Mouse (Mus musculus): ENCODE data around the gene Dnhd1.

The Dnhd1 gene

DNA sequence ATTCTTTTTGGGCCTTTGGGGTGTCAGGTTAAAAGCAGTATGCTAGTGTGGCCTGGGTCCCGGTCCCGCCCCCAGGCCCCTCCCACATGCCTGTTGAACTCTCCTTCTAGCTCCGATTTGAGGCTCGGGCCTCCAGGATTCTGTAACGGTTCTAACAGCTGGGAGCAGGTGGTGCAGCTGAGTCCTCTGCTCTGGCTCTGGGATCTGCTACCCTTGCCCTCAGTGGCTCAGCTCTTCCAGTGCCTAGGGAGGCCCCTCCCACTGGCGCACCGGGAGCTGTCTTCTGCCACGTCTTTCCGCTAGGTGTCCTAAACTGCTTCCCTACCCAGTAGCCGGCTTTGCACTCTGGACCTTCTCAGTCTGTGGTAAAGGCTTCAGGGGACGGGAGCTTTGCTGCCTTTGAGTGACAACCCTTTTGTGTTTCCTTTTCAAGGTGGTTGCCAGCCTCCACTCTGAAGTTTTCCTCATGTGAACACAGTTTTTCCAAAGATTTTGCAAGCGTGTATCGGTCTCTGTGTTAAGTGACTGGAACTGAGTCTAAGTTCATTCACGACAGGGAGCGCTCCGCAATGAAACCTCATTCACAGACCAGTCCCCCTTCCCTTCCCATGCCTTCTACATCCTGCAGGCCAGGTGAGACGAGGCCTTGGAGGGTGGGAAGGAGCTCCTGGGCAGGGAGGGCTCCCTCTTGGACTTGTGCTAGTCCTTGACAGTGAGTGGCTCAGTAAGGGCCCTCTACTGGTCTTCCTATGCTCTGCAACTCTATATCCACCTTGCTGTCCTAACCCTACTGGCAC is at the start of gene Dnhd1:
Dnhd1 (plus strand) TSS at position 189 of the 797 bp plus-strand sequence.
- DNase-seq, result peak; percentile 63 to 72

DNA sequence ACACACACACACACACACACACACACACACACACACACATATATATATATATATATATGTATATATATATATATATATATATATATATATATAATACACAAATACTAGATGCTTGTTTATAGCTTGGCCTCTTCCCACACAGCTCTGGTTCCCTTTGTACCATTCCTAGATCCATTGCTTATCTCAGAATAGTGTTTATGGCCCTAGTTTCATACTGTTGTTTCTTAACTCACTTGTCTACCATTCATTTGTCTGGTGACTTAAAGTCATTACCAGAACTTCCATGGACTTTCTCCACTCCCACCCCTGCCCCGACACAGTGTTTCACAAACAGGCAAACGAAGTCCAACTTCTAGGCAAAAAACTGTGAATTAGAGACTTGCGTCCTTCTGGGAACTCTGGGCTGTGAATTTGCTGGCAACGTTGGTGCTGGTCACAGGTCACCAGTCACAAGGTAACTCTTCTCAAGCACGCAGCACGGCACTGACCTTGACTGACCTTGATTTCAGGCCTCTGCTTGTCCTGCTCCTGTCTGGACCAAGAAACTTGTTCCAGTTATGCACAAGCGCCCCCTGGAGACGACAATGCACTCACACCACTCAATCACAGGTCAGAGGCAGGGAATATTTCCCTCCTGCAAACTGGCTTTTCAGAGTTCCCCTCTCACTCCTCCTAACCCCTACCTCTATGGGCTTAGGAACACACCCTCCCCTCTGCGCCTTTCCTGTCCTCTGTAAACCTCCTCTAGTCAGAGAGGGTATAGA is 47.6 kb upstream of the Dnhd1 start:
- DNase-seq, result peak; percentile 84 to 90

DNA sequence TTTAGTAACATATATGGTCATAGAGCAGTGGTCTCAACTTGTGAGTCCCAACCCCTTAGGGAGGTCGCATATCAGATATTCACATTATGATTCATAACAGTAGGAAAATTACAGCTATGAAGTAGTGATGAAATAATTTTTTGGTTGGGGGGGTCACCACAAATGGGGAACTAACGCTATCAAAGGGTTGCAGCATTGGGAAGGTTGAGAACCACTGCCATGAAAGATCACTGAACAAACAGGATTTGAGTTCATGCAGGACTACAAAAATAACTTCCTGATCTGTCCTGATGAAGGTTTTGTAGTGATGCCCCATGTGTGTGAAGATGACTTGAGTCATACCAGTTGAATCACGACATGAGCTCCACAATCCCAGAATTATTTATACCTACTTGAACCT is 42.2 kb upstream of the Dnhd1 start:
- no peak for DNase-seq

DNA sequence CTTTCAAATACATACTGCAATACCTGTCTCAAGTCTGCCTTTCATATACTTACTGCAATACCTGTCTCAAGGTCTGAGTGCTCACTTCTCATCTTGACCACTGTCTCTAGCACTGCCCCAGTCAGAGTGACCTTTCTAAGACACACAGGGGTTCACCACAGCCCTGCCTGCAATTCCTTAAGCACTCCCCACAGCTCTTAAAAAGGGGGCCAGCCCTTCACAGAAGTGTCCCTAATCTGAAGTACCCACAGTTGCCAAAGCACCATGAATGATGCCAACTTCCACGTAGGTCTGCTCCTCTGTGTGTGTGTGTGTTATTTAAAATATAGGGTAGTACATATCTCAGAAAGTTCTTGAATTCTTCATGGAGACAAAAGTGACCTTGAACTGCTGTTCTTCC is 38.9 kb upstream of the Dnhd1 start:
- no peak for DNase-seq

DNA sequence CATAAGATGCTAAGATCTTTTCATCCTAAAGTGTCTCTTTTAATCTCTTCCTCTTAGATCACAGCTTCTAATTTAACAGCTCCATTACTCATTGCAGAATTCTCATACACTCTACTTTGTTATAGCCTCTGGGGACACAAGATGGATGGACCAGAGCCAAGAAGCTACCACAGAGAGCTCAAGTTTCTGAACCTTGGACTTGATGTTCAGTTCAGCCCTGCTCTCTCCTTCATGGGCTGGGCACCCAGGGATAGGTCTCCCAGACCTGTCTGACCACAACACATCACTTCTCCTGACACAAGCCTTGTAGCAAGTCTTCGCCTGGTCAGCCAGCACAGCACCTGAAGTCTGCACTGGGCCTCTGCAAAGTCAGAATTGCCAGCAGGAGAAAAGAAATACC is 36.2 kb upstream of the Dnhd1 start:
- peak in 1 of 2 experiments; percentile 9 for DNase-seq

DNA sequence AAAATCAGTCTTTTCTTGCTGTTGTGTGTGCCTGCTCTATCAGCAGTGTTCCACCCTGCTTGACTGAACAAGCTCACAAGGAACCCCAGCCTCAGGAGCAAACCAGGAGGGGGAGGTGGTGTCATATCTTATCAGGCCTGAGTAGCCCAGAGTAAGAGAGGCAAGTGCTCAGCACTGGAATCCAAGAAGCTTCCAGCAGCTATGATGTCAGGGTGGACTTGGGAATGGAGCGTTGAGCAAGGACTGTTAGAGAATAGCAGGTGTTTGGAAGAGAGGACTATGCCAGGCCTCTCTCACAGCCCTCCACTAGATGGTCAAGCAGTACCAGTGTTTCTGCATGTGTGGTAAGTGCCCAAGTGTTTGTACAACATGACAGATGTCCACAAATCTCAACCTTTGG is 34.9 kb upstream of the Dnhd1 start:
- no peak for DNase-seq

DNA sequence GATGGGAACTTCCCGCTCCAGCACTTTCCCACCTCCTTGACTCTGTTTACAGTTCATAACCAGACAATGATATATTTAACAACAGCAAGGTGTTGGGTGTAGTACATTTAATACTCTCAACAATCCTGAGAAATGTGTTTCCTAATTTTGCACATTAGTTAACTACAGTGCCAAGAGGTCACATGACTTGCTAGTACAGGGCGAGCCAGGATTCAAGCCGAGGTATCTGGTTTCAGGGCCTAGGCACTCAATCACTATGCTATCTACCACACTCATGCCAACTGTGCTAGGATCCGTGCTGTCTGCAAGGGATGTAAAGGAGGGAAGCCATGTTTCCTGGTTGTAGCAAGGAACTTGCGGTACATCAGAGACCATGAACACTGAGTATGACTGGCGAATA is 34.1 kb upstream of the Dnhd1 start:
- DNase-seq, result no peak

DNA sequence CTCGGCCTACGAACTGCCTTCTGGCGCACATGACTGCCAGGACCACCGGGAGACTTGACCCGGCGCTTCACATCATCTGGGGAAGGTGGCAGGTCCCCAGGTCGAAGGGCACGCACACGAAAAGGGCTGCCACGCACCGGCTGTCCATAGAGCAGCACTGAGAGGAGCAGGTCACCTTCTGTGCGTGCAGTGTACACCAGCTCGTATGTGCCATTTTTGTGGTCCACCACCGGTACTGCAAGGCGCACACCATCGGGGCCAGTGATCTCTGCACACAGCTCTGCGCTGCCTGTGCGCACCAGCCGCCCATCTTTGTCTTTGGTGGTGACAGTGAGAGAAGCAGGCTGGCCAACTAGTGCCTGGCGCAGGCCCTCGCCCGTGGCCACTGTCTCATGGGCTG is 32.8 kb upstream of the Dnhd1 start:
- DNase-seq, result no peak

DNA sequence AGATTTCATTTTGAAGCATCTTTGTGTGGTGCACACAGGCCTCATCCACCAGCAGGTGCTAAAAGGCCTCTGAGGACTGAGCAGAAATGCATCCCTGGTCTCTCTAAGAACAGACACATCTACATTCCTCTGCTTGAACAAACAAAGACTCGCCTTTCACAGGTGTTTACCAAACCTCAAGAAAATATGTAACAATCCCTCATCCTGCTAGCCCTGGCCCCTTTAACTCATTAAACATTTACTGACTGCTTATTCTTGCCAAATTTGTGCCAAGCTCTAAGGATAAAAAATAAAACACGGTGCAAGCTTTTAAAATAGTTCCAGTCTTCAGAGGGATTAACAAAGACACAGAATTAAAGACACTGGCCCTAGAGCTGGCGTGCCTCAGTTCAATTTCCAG is 30.9 kb upstream of the Dnhd1 start:
- no peak for DNase-seq

DNA sequence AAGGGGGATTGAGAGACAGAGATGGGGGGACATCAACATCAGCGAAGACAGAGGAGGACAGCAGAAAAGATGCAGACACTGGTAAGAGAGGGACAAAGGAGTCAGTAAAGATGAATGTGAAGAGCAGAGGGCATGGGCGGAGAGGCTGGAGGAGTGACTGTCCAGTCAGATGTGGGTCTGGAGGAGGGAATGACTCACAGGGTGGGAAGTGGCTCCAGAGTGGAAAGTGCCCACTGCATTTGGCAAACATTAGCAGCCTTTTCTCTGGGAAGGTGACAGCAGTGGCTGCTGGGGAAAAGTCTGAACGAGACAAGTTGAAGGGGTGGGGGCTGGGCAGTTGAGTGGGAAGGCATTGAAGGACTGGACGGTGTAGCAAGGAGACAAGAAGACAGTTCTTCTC is 29.6 kb upstream of the Dnhd1 start:
- no peak for DNase-seq

DNA sequence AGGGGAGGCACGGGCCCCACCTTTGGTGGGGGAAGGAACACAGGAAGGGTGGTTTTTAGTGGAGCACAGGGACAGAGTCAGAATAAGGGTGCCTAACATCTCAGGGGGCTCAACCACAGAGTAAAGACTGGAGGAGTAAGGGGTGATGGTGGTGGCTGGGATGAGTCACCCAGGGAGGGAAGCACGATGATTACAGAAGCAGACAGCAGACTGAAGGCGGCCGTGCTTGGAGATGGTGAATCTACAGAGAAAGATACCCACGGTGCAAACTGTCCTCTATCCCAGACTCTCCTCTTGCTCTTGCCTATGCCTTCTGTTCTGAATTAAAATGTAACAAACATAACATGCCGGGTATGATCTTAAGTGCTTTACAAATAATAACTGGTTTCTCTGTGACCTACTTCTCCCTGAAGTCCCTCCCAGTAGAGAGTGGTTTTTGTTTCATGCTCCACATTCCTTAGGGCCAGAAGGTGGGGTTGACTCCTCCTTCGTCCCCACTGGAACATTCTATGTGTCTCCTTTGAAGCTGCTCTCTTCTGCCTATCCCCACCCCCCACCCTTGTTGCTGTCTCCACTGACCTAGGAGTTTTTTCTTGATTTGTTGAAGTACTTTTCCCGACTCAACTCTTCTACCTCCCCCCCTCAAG is 28.9 kb upstream of the Dnhd1 start:
- no peak for DNase-seq

DNA sequence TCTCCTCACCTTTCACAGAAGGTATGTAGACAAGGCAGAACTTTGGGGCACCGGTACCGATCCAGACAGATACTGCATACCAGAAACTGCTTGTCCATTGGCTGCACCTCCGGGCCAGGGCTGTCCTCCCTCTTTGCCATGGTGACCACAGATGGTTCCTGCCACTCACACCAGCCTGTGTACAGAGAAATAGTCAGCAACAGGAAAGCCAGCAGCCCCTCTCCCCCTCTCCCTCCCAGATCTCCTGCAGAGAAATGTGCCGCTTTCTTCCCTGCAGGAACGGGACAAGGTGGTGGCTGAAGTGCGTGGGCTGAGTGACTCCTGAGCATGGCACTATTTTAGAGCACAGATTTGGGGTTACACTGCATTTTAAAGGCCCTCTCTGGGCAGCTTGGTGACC is 25.2 kb upstream of the Dnhd1 start:
- DNase-seq, result peak; percentile 64 to 74

DNA sequence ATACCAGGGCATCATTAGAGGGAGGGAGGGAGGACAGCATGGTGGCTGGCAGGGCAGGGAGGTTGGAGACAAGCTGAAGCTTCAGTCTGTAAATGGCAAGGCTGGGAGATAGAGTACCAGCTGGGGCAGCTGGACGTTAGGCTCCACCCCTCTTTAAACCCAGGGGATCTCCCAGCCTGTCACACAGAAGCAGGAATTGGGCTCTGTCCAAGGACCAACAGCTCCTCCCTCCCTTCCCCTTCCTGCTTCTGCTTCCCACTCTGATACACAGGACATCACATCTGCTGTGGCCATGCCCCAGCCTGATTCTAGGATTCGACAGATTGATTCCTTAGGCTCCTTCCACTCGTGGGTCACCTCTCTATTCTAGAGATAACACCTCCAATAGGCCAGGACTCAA is 22.0 kb upstream of the Dnhd1 start:
- DNase-seq, result peak; percentile 53 to 70

DNA sequence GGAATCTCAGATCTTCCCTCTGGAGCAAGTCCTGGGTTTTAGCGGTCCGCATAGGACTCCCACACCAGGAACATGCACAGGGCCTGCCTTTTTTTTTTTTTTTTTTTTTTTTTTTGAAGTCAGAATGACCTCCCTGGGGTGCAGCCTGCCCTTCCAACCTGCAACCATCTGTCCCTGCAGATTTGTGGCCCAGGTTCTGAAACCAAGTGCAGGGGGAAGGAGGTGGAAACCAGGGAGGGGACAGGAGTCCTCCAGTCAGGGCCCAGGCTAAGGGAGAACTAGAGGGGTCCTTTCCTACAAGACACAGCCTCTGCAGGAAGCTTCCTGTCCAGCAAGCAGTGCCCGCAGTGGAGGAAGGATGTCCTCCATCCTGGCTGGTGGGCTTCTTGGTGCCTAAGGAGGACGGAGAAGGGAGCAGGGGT is 18.1 kb upstream of the Dnhd1 start:
- peak; percentile 79 to 81 for DNase-seq

DNA sequence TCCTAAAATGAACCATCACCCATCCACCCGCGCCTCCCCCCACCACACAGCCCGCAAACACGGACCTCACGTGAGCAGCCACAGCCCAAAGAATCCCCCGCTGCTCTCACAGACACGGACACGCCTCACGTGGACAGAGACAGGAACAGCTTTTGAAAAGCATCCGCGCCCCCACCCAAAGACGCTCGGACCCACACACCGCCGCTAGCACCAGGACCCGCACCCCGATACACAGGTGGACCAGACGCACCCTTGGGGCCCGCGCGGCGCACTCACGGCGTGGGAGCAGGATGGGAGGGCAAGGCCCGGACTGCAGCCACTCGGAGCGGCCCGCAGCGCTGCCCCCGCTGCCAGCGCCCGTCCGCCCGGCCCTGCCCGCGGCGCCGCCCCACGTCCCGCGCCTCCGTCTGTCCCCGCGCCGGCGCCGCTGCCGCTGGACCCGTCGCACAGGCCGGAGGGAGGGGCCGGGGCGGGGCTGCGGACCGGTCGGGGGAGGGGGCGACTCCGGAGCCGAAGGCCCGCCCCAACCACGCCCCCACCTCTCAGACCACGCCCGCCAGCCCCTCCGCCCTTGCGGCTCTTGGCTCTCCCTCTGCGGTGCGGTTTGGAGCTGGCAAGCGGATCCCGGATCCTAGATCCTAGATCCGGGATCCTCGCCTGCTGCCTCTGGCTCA is 17.4 kb upstream of the Dnhd1 start, which contains the start of gene Trim3:
Trim3 (minus strand) TSS at position 445 of the 674 bp plus-strand sequence.
- DNase-seq, result peak; percentile 96 to 97

DNA sequence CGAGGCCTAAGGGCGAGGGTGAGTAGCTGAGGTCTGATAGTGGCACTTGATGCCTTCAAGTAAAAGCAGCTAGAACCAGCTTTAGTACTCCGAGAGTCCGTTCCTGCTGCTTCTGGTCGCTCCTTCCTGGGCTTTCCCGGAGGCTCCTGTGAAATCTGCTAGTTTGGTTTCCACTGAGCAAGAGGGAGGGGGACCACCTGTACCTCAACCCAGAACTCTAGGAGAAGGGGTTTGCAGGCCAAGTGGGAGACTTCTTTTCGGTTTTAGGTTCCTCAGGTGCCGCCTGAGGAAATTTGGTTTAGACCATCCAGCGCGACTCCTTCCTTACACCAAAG is 16.9 kb upstream of the Dnhd1 start:
- no peak for DNase-seq

DNA sequence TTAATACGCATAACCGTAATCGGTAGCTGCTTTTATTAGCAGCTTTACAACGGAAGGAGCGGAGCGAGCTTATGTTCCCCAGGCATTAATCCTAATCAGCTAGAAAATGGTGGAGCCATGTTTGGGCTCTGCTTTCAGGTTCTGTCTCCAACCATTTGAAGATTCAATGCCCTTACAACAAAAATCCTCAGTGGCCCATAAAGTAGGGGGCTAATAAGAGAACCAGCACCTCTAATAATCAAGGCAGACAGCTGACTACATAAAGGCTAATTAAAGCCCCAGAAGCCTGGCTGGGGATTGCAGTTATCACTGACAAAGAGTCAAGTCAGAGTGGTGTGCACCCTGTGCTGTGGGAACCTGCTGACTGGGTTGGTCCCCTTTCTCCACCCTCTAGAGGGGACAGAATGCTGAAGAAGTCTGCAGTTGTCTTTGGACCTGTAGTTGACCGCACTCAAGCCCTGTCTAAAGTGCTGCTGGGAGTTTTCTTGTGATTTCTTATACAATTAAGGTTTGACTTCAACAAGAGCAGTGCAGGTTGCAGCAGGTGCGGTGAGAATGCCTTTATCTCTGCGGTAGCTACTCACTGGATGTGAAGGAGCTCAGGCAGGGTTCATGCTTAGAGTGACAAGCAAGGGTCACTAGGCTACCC is 16.2 kb upstream of the Dnhd1 start:
- no peak for DNase-seq

DNA sequence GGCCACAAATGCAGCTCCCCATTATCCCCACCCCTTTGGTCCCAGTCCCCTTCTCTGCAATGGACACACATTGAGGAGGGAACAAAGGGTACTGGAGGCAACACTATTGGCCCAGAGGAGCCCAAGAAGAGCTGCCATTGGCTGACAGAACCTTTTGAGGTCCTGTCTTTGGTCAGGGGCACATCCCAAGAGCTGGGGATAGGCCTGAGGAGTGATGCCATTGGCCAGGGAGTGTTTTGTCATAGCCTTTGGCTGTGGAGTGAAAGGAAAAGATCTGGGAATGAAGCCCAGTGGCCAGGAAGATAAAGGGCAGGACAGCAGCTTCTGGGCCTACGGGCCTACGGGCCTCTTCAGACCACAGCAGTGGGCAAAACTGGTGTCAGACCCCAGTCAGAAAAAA is 14.9 kb upstream of the Dnhd1 start:
- no peak for DNase-seq

DNA sequence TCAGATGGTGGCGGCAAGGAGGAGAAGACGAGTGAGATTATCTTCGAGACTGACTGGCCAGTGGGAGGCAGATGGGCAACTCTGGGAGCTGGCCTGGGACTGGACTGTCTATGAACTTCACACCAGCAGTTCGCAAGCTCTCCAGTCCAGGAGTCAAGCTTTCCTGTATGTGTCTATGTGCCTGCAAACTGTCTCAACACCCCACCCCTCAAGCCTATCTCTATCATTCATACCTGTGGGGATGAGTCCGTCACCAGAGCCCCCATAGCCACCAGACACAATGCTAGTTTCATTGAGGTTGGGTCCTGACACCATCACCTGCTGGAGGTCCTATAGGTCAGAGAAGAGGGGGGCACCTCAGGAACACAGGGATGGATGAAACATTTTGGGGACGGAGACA is 11.9 kb upstream of the Dnhd1 start:
- DNase-seq, result no peak

DNA sequence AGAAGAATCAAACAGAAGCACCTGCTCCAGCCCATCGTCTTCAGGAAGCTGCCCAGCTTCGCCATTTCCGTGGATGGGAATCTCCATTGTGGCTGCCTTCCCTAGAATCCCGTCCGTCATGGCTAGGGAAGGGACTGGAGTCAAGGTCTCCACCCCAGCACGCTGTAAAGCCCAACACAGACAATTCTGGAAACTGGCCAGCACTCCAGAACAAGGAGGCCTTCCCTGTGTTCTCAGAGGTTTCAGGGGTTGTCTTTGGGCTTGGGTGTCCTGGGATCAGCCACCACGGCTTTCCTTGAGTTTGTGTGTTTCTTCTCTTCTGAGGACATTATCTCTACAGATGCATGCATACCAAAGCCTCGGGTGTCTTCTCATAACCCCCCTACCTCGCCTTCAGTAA is 11.3 kb upstream of the Dnhd1 start:
- DNase-seq, result peak in 1 of 2 experiments; percentile 51

DNA sequence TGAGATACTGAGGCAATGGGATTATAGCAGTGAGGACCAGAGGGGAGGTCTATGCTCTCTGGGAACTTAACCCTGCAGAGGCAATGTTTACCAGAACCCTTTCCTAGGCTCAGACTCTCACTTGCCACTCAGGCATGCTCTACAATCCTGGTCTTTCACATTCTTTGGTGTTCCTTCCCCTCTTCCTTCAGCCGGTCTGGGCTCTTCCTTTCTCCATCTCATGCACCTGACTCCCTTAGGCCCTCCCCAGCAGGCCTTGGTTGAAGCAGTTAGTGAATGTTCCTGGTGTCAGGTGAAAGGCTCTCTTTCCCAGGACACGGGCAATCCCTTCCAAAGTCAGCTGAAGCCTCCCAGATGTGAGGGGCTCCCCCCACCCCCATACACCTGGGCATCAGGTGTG is 10.9 kb upstream of the Dnhd1 start, which contains the start of gene Timm10b:
Timm10b (plus strand) TSS at position 301 of the 400 bp plus-strand sequence.
- DNase-seq, result no peak

DNA sequence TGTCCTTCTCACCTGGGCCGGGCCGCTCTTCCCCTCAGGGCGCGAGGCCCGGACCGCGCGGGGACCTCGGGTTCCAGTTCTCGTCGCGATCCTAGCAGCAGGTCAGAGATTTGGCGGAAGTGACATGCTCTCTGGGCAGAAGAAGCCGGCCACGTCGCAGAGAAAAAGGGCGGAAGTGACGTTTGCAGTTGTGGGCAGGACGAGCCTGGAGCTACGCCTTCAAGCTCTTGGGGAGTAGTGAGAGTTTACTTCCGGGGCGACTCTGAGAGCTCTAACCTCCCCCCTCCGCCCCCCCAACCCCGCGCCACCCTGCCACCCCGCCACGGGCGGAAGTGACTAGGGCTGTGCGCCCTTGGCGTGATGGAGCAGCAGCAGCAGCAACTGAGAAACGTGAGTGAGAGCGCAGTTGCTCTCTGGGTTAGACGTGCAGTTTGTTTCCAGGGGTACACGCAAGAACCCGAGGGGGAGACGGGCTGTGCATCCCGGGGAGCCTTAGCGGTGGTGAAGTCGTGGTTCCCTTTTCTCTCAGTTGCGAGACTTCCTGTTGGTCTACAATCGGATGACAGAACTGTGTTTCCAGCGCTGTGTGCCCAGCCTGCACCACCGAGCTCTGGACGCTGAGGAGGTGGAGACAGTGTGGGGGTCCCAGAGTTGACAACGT is 10.3 kb upstream of the Dnhd1 start, which contains the start of the genes Arfip2 and Gm45799:
Arfip2 (minus strand) TSS at position 184 of the 661 bp plus-strand sequence.
Gm45799 (plus strand) TSS at position 320 of the 661 bp plus-strand sequence.
- DNase-seq, result peak; percentile 95 to 98
